Mouse (Mus musculus): Measurements from ENCODE around the gene Kdm2b. TPM values are rescaled to one million over a fixed set of nuclear protein-coding genes. Genes with fewer than 3 reads are reported as not detected.

Gene Kdm2b
- total and polyA plus RNA-seq, 3 experiments: 29.2 to 48.9 TPM; not detected in 1

DNA sequence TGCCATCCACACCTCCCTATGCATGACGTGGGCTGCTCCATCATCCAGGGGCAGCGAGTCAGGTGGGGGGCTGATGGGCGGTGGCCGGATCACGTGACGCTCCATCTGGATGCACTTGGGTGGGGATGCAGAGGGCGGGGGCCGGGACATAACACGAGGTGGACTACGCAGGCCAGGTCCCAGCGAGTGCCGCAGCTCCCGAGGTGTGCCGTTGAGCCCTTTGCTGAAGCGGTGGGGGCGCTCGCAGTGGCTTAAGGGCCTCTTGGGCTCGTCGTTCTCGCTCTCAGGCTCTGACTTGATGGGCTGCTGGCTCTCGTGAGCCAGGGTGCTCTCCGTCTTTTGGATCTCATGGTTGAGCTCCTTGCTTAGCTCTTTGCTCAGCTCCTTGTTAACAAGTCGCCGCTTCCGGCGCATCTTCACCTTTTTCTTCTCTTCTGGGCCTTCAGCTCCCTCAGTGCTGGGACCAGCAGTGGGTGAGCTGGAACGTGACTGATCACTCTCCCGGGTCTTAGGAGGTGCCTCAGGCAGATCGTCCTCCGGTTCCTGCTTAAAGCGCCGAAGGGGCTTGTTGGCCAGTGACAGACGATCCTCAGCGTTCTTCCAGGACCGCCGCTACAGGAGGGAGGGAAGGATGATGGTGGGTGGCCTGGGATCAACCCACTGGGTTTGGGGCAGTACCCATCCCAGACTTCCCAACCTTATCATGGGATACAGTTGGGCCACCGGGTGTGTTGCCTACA lies 109.2 kb downstream of the Kdm2b start:
- Histone ChIP-seq H3K36me3 (ENCODE audit: control insufficient read depth in 1 of 2, insufficient read depth in 2 of 2, low read length in 2 of 2) (peaks cover 0 to 2% of the 10 kb centered on the region in 2 experiments), H3K9ac (ENCODE audit: control insufficient read depth, low read depth, low read length, poor library complexity, severe bottlenecking) (no peak overlapping the region), H3K79me2 (ENCODE audit: control insufficient read depth, insufficient read depth, low read length, poor library complexity) (no peaks in the 10 kb centered on the region; the same call in 1 of the 2 replicates), H3K27me3 (ENCODE audit: control insufficient read depth in 1 of 2, insufficient read depth in 2 of 2, low read length in 2 of 2) (no peaks in the 10 kb centered on the region), H3K4me3 (ENCODE audit: control insufficient read depth in 1 of 2, insufficient read depth in 1 of 2, low read depth in 2 of 2, low read length in 2 of 2) (no peak overlapping the region), H3K27ac (ENCODE audit: control insufficient read depth, low read depth, low read length) (no peak overlapping the region), H3K9me3 (replicated peaks; ENCODE audit: insufficient read depth, low read length) (no peaks in the 10 kb centered on the region), H3K4me1 (ENCODE audit: control insufficient read depth in 1 of 2, insufficient read depth in 2 of 2, low read length in 2 of 2) (peaks cover 0 to 4% of the 10 kb centered on the region in 2 experiments; a peak in 2 of 4 replicates)
- DNase-seq (ENCODE audit: low read depth, low spot score): no peak
- no peak for TF ChIP-seq MAZ (IDR thresholded peaks at IDR 0.05; ENCODE audit: low read depth, low read length)
- TF ChIP-seq SMC3 (IDR thresholded peaks at IDR 0.05; ENCODE audit: low read depth, low read length): no peak
- TF ChIP-seq TBP (IDR thresholded peaks at IDR 0.05; ENCODE audit: low read depth, low read length): no peak
- TF ChIP-seq TAL1 (IDR thresholded peaks at IDR 0.05; ENCODE audit: low read length): no peak
- TF ChIP-seq NRF1 (IDR thresholded peaks at IDR 0.05; ENCODE audit: insufficient read depth, low read depth, low read length, poor library complexity, severe bottlenecking): no peak
- TF ChIP-seq CHD2 (IDR thresholded peaks at IDR 0.05; ENCODE audit: low read length): no peak
- TF ChIP-seq NELFE (IDR thresholded peaks at IDR 0.05; ENCODE audit: low read depth, low read length): no peak
- no peak for TF ChIP-seq ZNF384 (IDR thresholded peaks at IDR 0.05; ENCODE audit: low read depth, low read length)
- TF ChIP-seq RCOR1 (IDR thresholded peaks at IDR 0.05; ENCODE audit: low read depth, low read length): no peak
- no peak for TF ChIP-seq USF1 (IDR thresholded peaks at IDR 0.05; ENCODE audit: low read depth, low read length)
- TF ChIP-seq RAD21 (IDR thresholded peaks at IDR 0.05; ENCODE audit: low read depth, low read length): no peak
- no peak for TF ChIP-seq MAX (IDR thresholded peaks at IDR 0.05; ENCODE audit: low read length)
- no peak for TF ChIP-seq MYB (IDR thresholded peaks at IDR 0.05; ENCODE audit: low read depth, low read length)

DNA sequence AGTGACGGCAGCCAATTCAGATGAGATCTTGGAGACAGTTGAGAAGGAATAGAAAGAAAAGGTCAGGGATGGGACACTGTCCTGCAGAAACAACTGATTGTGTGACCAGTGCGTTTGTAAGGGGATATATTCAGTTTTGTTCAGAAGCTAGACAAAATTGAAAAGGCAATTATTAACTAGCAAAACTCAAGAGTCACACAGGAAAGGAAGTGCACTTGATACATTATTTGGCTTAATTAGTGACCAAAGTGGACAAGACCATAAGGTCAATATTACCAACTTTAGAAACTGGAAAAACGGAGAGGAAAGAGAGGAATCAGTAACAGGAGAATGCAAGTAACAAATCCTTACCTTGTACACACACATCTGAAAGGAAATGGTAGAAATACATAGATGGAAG lies 113.0 kb downstream of the Kdm2b start:
- Histone ChIP-seq H3K4me3 (ENCODE audit: control insufficient read depth in 1 of 2, insufficient read depth in 1 of 2, low read depth in 2 of 2, low read length in 2 of 2) (no peak overlapping the region), H3K9ac (ENCODE audit: control insufficient read depth, low read depth, low read length, poor library complexity, severe bottlenecking) (no peak overlapping the region), H3K9me3 (replicated peaks; ENCODE audit: insufficient read depth, low read length) (no peaks in the 10 kb centered on the region), H3K4me1 (ENCODE audit: control insufficient read depth in 1 of 2, insufficient read depth in 2 of 2, low read length in 2 of 2) (no peaks in the 10 kb centered on the region), H3K27ac (ENCODE audit: control insufficient read depth, low read depth, low read length) (no peak overlapping the region), H3K27me3 (ENCODE audit: control insufficient read depth in 1 of 2, insufficient read depth in 2 of 2, low read length in 2 of 2) (no peaks in the 10 kb centered on the region), H3K36me3 (ENCODE audit: control insufficient read depth in 1 of 2, insufficient read depth in 2 of 2, low read length in 2 of 2) (peaks cover 0 to 11% of the 10 kb centered on the region in 2 experiments; a peak in 2 of 4 replicates), H3K79me2 (ENCODE audit: control insufficient read depth, insufficient read depth, low read length, poor library complexity) (no peaks in the 10 kb centered on the region)
- TF ChIP-seq GATA1 (IDR thresholded peaks at IDR 0.05; ENCODE audit: low read depth, low read length) (no peak), MAX (IDR thresholded peaks at IDR 0.05; ENCODE audit: low read length) (no peak), TAL1 (IDR thresholded peaks at IDR 0.05; ENCODE audit: low read length) (no peak), CHD2 (IDR thresholded peaks at IDR 0.05; ENCODE audit: low read length) (no peak), MEF2A (IDR thresholded peaks at IDR 0.05; ENCODE audit: extremely low read depth, insufficient replicate concordance, low read depth, low read length, poor library complexity, severe bottlenecking) (no peak), RAD21 (IDR thresholded peaks at IDR 0.05; ENCODE audit: low read depth, low read length) (no peak)
- DNase-seq (ENCODE audit: low read depth, low spot score): no peak

All from MEL (cell line).